Mouse (Mus musculus): ENCODE measurements around the gene Ccnd3.

DNA sequence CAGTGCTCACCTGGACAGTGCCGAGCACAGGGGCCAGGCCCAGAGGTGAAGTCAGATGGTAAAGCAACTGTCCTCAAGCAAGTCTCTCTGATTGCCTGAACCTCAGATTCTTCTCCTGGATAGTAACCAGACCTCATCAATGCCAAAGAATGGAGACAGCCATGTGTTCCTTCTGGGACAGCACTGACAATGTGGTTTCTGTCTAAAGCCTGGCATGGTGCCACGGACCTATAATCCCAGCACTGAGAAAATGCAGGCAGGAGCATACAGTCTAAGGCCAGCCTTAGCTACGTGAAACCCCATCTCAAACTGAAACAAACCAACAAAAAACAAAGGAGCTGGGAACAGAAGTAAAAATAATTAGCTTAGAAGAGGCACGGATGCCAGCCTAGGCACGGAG, 34.2 kb upstream of the Ccnd3 start:
- TF ChIP-seq POLR2A (IDR thresholded peaks at IDR 0.05; ENCODE audit: control insufficient read depth, extremely low read depth, insufficient read depth, low read length, poor library complexity) (no peak), CTCF (IDR thresholded peaks at IDR 0.05; ENCODE audit: borderline replicate concordance, control insufficient read depth, extremely low read depth, insufficient read depth, low read length, poor library complexity) (no peak)

Measured in thymus, adult 2 months (tissue).